Mouse (Mus musculus): ENCODE data around the gene Tap2. TPM values are rescaled to one million over a fixed set of nuclear protein-coding genes. Genes with fewer than 3 reads are reported as not detected.

Tap2 gene
- total RNA-seq, 4 experiments from 2014 or later: 21.4 to 25.3 (median 24.6) TPM

GRCm38 (mm10) chr17:34249361-34249760 lies 46.0 kb downstream of the Tap2 start:
- DNase-seq (ENCODE audit: low spot score): no peak

DNA sequence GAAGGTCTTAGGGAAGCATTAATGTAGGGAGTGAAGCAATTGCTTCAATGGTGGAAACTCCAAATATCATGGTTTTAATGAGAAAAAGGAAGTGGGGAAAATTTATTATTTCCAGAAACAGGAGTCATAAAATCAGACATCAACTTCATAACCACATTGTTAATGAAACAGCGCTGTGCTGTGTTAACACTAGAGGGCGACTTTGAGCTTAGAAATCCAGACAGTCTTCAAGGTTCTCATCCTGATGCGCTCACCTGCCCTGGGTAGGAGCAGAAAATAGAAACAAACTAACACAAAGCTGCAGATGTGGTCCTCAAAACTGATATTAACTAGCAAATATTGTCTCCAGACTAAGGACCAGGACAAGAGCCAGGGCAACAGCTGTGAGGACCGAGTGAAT lies 46.6 kb downstream of the Tap2 start:
- peak; percentile 50 for DNase-seq (ENCODE audit: low spot score)

DNA sequence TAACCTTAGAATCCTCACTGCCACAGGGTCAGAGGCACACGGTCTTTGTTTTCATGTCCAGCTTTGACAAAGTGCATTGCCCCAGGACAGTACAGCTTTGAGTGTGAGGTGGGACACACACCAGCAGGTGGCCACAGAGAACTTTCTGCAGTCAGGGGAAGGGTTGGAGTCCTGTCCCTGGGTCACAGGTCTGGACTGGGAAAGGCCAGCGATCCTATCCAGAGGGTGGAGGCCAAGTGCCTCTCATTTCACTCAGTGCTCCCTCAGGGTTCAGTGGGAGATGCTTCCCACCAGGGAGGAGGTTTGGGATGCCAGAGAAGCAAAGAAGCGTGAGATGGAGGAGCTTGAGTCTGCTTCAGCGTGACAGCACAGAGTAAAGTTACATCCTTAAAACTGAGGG lies 48.3 kb downstream of the Tap2 start:
- DNase-seq (ENCODE audit: low spot score): no peak

- no peak for DNase-seq (ENCODE audit: low spot score)
Observed at GRCm38 (mm10) chr17:34256501-34256900, 53.2 kb downstream of the Tap2 start.

DNA sequence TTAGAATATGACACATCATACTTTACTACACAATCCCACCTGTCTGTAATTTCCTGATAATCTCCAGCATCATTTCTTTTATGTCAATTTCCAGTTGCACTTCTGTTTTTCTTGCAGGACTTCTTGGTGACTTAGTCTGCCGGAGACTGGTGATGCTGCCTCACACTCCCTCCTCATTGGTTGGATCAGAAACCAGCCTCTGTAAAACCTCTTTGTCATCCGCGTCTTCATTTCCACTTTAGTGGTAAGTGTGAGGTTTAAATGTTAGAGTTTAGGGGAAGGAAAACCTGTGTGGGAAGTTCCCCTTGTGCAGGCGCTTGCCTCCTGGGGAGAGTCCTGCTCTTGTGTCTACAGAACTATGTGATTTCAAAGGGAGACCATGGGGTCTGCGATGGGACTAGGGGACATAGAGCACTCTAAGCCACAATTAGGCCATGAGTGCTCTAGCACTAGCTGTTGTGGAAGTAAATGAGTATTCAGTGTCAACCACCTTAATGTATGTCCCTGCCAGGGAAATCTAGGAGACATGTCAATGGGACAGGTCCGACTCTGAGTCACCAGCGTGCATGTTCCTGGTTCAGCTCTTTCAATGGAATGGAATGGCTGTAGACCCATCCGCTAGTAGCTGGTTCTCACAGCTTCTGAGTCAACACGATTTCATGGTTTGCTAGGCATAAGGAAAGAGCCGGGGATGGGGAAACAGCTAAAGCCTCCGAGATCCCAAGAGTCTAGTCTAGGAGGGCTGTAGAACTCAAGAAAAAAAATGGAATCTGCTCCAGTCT lies 54.5 kb downstream of the Tap2 start, which contains the start of gene H2-Ab1:
Gene H2-Ab1, plus strand, starts transcription at position 96 of the 782 bp plus-strand sequence.
- peak; percentile 78 for DNase-seq (ENCODE audit: low spot score)

GRCm38 (mm10) chr17:34260551-34260950 lies 57.2 kb downstream of the Tap2 start:
- DNase-seq (ENCODE audit: low spot score): no peak

- peak; percentile 86 for DNase-seq (ENCODE audit: low spot score)
Observed at GRCm38 (mm10) chr17:34261502-34261901, 58.2 kb downstream of the Tap2 start.

- peak; percentile 84 for DNase-seq (ENCODE audit: low spot score)
Observed at GRCm38 (mm10) chr17:34263068-34263467, 59.7 kb downstream of the Tap2 start.

DNA sequence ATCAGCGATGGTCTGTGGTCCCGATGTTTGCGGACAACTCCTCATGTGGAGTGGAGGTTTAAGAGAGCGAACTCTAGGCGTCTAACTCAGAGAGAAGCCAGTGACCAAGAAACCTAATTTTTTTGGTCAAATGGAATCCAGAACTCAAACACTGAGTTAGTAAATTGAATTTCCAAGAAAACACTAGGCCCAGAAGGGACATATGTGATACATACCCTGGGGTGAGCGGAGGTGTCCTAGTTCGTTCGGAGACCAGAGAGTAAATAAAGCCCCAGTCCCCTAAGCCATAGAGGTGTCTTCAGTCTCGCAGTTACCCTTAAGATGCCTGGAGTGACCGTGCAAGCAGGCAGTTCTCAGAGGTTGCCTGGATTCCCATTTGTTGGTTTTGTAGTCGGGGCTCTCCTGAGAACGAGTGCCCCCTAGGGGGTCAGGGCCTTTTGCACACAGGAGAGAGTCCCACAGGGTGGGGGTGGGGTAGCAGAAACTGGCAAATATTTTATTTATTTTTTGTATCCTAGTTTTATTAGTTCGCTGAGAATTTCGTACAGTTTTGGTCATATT lies 60.6 kb downstream of the Tap2 start:
- no peak for DNase-seq (ENCODE audit: low spot score)

- DNase-seq (ENCODE audit: low spot score): no peak
Observed at GRCm38 (mm10) chr17:34264452-34265351, 61.4 kb downstream of the Tap2 start.

Other genes with a start within 250 kb of the Tap2 start
- 10 to 100 TPM; 35.6 to 45.0 (median 41.6) TPM for gene Vps52, start 247.7 kb upstream of the Tap2 start, total RNA-seq (2022)
- 100 to 1,000 TPM; 373 to 430 (median 408) TPM for gene Rps18, start 247.5 kb upstream of the Tap2 start, total RNA-seq (2022)
- gene H2-K1, start 203.2 kb upstream of the Tap2 start, total RNA-seq (2022): 100 to 1,000 TPM; 111 to 163 (median 123) TPM
- gene Ring1, start 178.8 kb upstream of the Tap2 start, total RNA-seq (2022): 10 to 100 TPM; 11.9 to 18.1 (median 14.1) TPM
- 100 to 1,000 TPM; 134 to 149 (median 137) TPM for gene H2-Ke6, start 175.5 kb upstream of the Tap2 start, total RNA-seq (2022)
- 10 to 100 TPM; 64.1 to 79.1 (median 73.2) TPM for gene Slc39a7, start 171.8 kb upstream of the Tap2 start, total RNA-seq (2022)
- 10 to 100 TPM; 33.4 to 46.3 (median 42.3) TPM for gene Rxrb, start 171.7 kb upstream of the Tap2 start, total RNA-seq (2022)
- 1 to 10 TPM in 3 of 4 experiments, under 1 TPM in 1; 0.87 to 1.3 (median 1.2) TPM for gene Col11a2, start 164.1 kb upstream of the Tap2 start, total RNA-seq (2022)
- gene H2-Oa, start 111.2 kb upstream of the Tap2 start, total RNA-seq (2022): under 1 TPM in 2 of 4 experiments, not detected in 2; 0.25 to 0.28 TPM
- 1 to 10 TPM; 2.2 to 3.9 (median 3.7) TPM for gene H2-DMa, start 84.0 kb upstream of the Tap2 start, total RNA-seq (2022)
- 10 to 100 TPM; 61.0 to 75.7 (median 69.8) TPM for gene Brd2, start 80.9 kb upstream of the Tap2 start, total RNA-seq (2022)
- gene H2-DMb2, start 60.2 kb upstream of the Tap2 start, total RNA-seq (2022): 1 to 10 TPM in 2 of 4 experiments, under 1 TPM in 2; 0.65 to 1.1 (median 0.97) TPM
- gene H2-DMb1, start 50.5 kb upstream of the Tap2 start, total RNA-seq (2022): 1 to 10 TPM; 1.8 to 3.0 (median 2.4) TPM
- 1 to 10 TPM; 4.4 to 5.6 (median 4.7) TPM for gene Tap1, start 16.0 kb upstream of the Tap2 start, total RNA-seq (2022)
- 10 to 100 TPM in 2 of 4 experiments, 1 to 10 TPM in 2; 6.9 to 12.9 (median 8.7) TPM for gene Psmb9, start 15.8 kb upstream of the Tap2 start, total RNA-seq (2022)
- gene Psmb8, start 5.8 kb upstream of the Tap2 start, total RNA-seq (2022): 10 to 100 TPM; 10.7 to 15.1 (median 12.8) TPM
- gene H2-Ob, start 35.4 kb downstream of the Tap2 start, total RNA-seq (2022): 1 to 10 TPM in 1 of 4 experiments, under 1 TPM in 3; 0.41 to 1.5 (median 0.51) TPM
- 10 to 100 TPM; 13.2 to 19.1 (median 15.6) TPM for gene H2-Ab1, start 54.2 kb downstream of the Tap2 start, total RNA-seq (2022)
- 10 to 100 TPM; 15.7 to 28.3 (median 26.7) TPM for gene H2-Aa, start 84.3 kb downstream of the Tap2 start, total RNA-seq (2022)
- gene H2-Eb1, start 102.3 kb downstream of the Tap2 start, total RNA-seq (2022): 10 to 100 TPM; 15.1 to 32.1 (median 26.2) TPM
- not detected for gene H2-Eb2, start 122.1 kb downstream of the Tap2 start, total RNA-seq (2022)
- gene Btnl2, start 151.3 kb downstream of the Tap2 start, total RNA-seq (2022): under 1 TPM; 0.16 to 0.68 (median 0.49) TPM
- not detected for gene Btnl1, start 173.6 kb downstream of the Tap2 start, total RNA-seq (2022)
- gene BC051142, start 195.3 kb downstream of the Tap2 start, total RNA-seq (2022): under 1 TPM in 2 of 4 experiments, not detected in 2; 0.34 to 0.79 TPM